Mouse (Mus musculus): ENCODE measurements at regions not wholly inside any gene's neighbourhood (a gene's known extent, or its start where the extent isn't known, plus 50 kb on each side); places are given as distances from the start of the nearest gene placed in this dataset.

DNA sequence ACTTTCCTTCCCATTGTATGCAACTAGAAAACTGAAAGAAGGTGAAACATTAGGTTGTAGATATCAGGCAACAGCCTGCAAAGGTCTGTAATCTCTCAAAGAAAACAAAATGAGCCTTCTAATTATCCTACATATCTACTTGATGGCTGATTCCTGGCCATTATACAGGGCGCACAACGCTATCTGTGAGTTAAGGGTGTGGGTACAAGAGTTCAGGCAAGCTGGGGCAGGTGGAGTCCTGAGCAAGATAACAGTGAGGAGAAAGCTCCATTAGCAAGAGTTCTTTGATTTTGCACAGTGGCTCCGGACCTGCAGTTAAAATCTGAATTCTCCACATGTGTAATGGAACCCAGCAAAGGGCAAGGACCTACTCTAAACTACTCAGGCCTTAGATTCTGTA, 261.7 kb downstream of the Arl4a start:
- no peak for TF ChIP-seq MAFK (IDR thresholded peaks at IDR 0.05; ENCODE audit: insufficient read depth, low read depth, low read length)
- TF ChIP-seq CHD2 (IDR thresholded peaks at IDR 0.05; ENCODE audit: low read depth, low read length): no peak
- no peak for TF ChIP-seq ZNF384 (IDR thresholded peaks at IDR 0.05; ENCODE audit: low read depth, low read length)
